Mouse (Mus musculus): ENCODE data around the gene Atcay. TPM values are rescaled to one million over a fixed set of nuclear protein-coding genes. Genes with fewer than 3 reads are reported as not detected.
"Not testable (repeated sequence)": the region's sequence is repeated elsewhere in the genome, so short reads cannot be mapped to it uniquely, and the experiment has no call there.

The Atcay gene
- total and polyA plus RNA-seq, 3 experiments: 0.06 to 0.08 TPM; not detected in 1

GRCm38 (mm10) chr10:81231436-81231835 is 803 bp upstream of the Atcay start:
- Histone ChIP-seq H3K4me1 (ENCODE audit: control insufficient read depth in 1 of 2, insufficient read depth in 2 of 2) (peaks cover 14 to 17% of the 10 kb centered on the region in 2 experiments), H3K9ac (ENCODE audit: insufficient read depth, low read depth) (no peak overlapping the region), H3K36me3 (replicated peaks in 1 of 2; ENCODE audit: control insufficient read depth in 1 of 2, insufficient read depth in 1 of 2, low read length in 1 of 2) (peaks cover 0 to 21% of the 10 kb centered on the region in 2 experiments), H3K79me2 (replicated peaks; ENCODE audit: control insufficient read depth, extremely low read depth, insufficient read depth, poor library complexity, severe bottlenecking) (no peaks in the 10 kb centered on the region), H3K27ac (ENCODE audit: insufficient read depth, low read depth) (no peak overlapping the region), H3K9me3 (replicated peaks; ENCODE audit: low read length) (no peaks in the 10 kb centered on the region), H3K27me3 (replicated peaks) (peaks cover 16% of the 10 kb centered on the region), H3K4me2 (ENCODE audit: insufficient read depth, low read depth, poor library complexity, severe bottlenecking) (no peak overlapping the region), H3K4me3 (replicated peaks in 1 of 3; ENCODE audit: low read depth in 2 of 3, low read length in 2 of 3, poor library complexity in 1 of 3) (no peak overlapping the region)
- in situ Hi-C loops (cut with MboI; ENCODE audit: low pct_ligation_motif_present, low pct_unique_long_range_greater_than_20kb, low sequenced_read_pairs) (no loop called here), dilution Hi-C loops (cut with MboI; ENCODE audit: extremely low pct_ligation_motif_present, extremely low pct_unique_long_range_greater_than_20kb, low sequenced_read_pairs) (no loop called here)
- TF ChIP-seq MXI1 (IDR thresholded peaks at IDR 0.05; ENCODE audit: low read depth, low read length) (no peak), BHLHE40 (IDR thresholded peaks at IDR 0.05; ENCODE audit: low read depth, low read length) (0 out of 2 replicates have a peak, but pooled peaks have one; percentile 4), MAFK (IDR thresholded peaks at IDR 0.05; ENCODE audit: insufficient replicate concordance, low read length) (no peak)
- DNase-seq (ENCODE audit: extremely low read depth): no peak

DNA sequence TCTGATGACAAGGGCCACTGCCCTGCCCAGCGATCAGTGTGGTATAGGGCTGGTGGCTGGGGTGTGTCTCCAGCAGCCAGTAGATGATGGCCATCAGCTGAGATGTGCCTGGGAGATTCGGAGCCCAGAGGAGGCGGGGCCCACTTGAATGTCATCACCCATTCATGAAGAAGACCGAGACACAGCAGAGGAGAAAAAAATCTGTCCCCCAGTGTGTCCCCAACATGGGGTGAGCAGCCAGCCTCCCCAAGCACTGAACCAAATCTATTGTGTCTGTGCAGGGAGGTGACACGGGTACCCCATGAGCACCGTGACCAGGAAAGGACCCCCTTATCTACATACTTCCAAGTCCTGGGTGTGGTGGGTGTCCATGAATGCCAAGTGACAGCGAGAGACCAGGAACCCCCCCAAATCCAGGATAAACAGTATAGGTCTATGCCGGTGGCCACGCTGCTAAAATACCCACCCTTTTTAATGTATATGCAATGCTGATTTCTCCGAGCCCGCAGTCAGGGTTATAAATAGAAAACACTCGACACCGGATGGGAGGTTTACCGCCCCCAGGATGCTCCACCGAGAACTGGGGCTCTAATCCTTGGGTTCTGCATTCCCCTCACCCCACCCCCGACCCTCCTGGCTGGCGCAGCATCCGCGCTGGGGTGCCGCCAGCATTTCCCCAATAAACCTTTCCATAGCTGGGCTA is 747 bp downstream of the Atcay start:
- Histone ChIP-seq H3K27me3 (replicated peaks) (peaks cover 16% of the 10 kb centered on the region), H3K4me1 (ENCODE audit: control insufficient read depth in 1 of 2, insufficient read depth in 2 of 2) (peaks cover 14 to 17% of the 10 kb centered on the region in 2 experiments), H3K36me3 (replicated peaks in 1 of 2; ENCODE audit: control insufficient read depth in 1 of 2, insufficient read depth in 1 of 2, low read length in 1 of 2) (peaks cover 0 to 9% of the 10 kb centered on the region in 2 experiments), H3K9me3 (replicated peaks; ENCODE audit: low read length) (no peaks in the 10 kb centered on the region), H3K4me2 (ENCODE audit: insufficient read depth, low read depth, poor library complexity, severe bottlenecking) (no peak overlapping the region), H3K9ac (ENCODE audit: insufficient read depth, low read depth) (no peak overlapping the region), H3K27ac (ENCODE audit: insufficient read depth, low read depth) (no peak overlapping the region), H3K4me3 (replicated peaks in 1 of 3; ENCODE audit: low read depth in 2 of 3, low read length in 2 of 3, poor library complexity in 1 of 3) (no peak overlapping the region), H3K79me2 (replicated peaks; ENCODE audit: control insufficient read depth, extremely low read depth, insufficient read depth, poor library complexity, severe bottlenecking) (no peaks in the 10 kb centered on the region)
- in situ Hi-C loops (cut with MboI; ENCODE audit: low pct_ligation_motif_present, low pct_unique_long_range_greater_than_20kb, low sequenced_read_pairs): no loop called here
- TF ChIP-seq SMC3 (IDR thresholded peaks at IDR 0.05; ENCODE audit: low read depth, low read length) (no peak), MYC (IDR thresholded peaks at IDR 0.05; ENCODE audit: low read depth, low read length) (no peak), UBTF (IDR thresholded peaks at IDR 0.05; ENCODE audit: low read depth, low read length) (no peak), ZNF384 (IDR thresholded peaks at IDR 0.05; ENCODE audit: low read depth, low read length) (no peak), IRF4 (IDR thresholded peaks at IDR 0.05; ENCODE audit: low read depth, low read length) (no peak), MXI1 (IDR thresholded peaks at IDR 0.05; ENCODE audit: low read depth, low read length) (no peak), CHD2 (IDR thresholded peaks at IDR 0.05; ENCODE audit: low read length) (no peak), TBP (conservative IDR thresholded peaks at IDR 0.05; ENCODE audit: low read depth, low read length) (no peak), MAFK (IDR thresholded peaks at IDR 0.05; ENCODE audit: insufficient replicate concordance, low read length) (no peak), E2F4 (IDR thresholded peaks at IDR 0.05; ENCODE audit: insufficient replicate concordance, low read depth, low read length) (no peak), RAD21 (IDR thresholded peaks at IDR 0.05; ENCODE audit: low read depth, low read length) (no peak), POLR2AphosphoS2 (IDR thresholded peaks at IDR 0.05; ENCODE audit: low read depth, low read length) (no peak), ELF1 (IDR thresholded peaks at IDR 0.05; ENCODE audit: low read depth, low read length) (no peak), POLR2A (IDR thresholded peaks at IDR 0.05; ENCODE audit: low read depth, low read length) (no peak), ETS1 (conservative IDR thresholded peaks at IDR 0.05; ENCODE audit: low read depth, low read length) (no peak), GABPA (IDR thresholded peaks at IDR 0.05; ENCODE audit: insufficient replicate concordance, low read depth, low read length) (no peak), USF2 (conservative IDR thresholded peaks at IDR 0.05; ENCODE audit: low read depth, low read length) (no peak), JUND (conservative IDR thresholded peaks at IDR 0.05; ENCODE audit: low read depth, low read length) (no peak)
- dilution Hi-C loops (cut with MboI; ENCODE audit: extremely low pct_ligation_motif_present, extremely low pct_unique_long_range_greater_than_20kb, low sequenced_read_pairs): no loop called here
- no peak for DNase-seq (ENCODE audit: extremely low read depth)

- H3K79me2 ChIP-seq (replicated peaks; ENCODE audit: control insufficient read depth, extremely low read depth, insufficient read depth, poor library complexity, severe bottlenecking); H3K9me3 ChIP-seq (replicated peaks; ENCODE audit: low read length); H3K4me2 ChIP-seq (ENCODE audit: insufficient read depth, low read depth, poor library complexity, severe bottlenecking); H3K27me3 ChIP-seq (replicated peaks); H3K27ac ChIP-seq (ENCODE audit: insufficient read depth, low read depth); DNase-seq (ENCODE audit: extremely low read depth); H3K4me3 ChIP-seq (replicated peaks in 1 of 3; ENCODE audit: low read depth in 2 of 3, low read length in 2 of 3, poor library complexity in 1 of 3); H3K9ac ChIP-seq (ENCODE audit: insufficient read depth, low read depth); in situ Hi-C loops (cut with MboI; ENCODE audit: low pct_ligation_motif_present, low pct_unique_long_range_greater_than_20kb, low sequenced_read_pairs); dilution Hi-C loops (cut with MboI; ENCODE audit: extremely low pct_ligation_motif_present, extremely low pct_unique_long_range_greater_than_20kb, low sequenced_read_pairs); H3K36me3 ChIP-seq (replicated peaks in 1 of 2; ENCODE audit: control insufficient read depth in 1 of 2, insufficient read depth in 1 of 2, low read length in 1 of 2): not testable (repeated sequence)
- peaks cover 0 to 11% of the 10 kb centered on the region in 2 experiments; a peak in 2 of 4 replicates for H3K4me1 ChIP-seq (ENCODE audit: control insufficient read depth in 1 of 2, insufficient read depth in 2 of 2)
Measured at GRCm38 (mm10) chr10:81223731-81224130, 6.9 kb downstream of the Atcay start.

Data from CH12.LX (cell line).